Mouse (Mus musculus) liver, adult 2 months (tissue): ENCODE measurements around the gene Slc44a2.

Source experiments
- CTCF ChIP-seq: fragments of 200-500 bp; IDR thresholded peaks from 2 replicates; pipeline ENCODE4 v1.5.1; 2011; ENCODE audit warnings: low read depth, low read length, control low read depth
- POLR2A ChIP-seq: fragments of 200-500 bp; IDR thresholded peaks from 2 replicates; pipeline ENCODE4 v1.6.1; 2011; ENCODE audit warnings: low read length, control low read depth; ENCODE audit not compliant: insufficient read depth; ENCODE audit errors: extremely low read depth

GRCm38 (mm10) chr9:21352463-21353372 lies 32.2 kb downstream of the Slc44a2 start:
- TF ChIP-seq CTCF, result no peak
- TF ChIP-seq POLR2A, result no peak
